Mouse (Mus musculus): ENCODE results near the gene Fxn.

DNA sequence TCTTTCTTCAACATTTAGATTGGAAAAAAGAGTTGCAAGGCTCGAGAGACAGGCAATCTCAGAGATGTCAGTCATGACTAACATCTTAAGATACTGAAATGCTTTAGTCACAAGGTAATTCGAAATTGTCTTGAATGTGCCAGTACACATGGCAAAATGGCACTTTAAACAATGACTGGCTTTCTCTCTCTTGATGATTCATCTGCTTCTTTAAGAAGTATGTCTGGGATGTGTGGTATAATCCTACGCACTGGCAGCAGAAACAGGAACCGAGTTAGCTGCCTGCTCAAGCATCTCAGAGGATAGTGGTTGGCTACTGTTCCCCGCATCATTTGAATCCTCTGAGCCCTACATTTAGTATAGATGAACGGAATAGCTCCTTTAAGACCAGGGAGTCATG lies 45.3 kb upstream of the Fxn start:
- TF ChIP-seq EP300 (IDR thresholded peaks at IDR 0.05; ENCODE audit: low read depth): no peak
- TF ChIP-seq CTCF (IDR thresholded peaks at IDR 0.05; ENCODE audit: low read depth): no peak

All from liver, postnatal 0 days (tissue).